Mouse (Mus musculus): ENCODE data around the gene Ndufv1.
"Not testable (repeated sequence)": the region's sequence is repeated elsewhere in the genome, so short reads cannot be mapped to it uniquely, and the experiment has no call there.

Gene Ndufv1

GRCm38 (mm10) chr19:4012432-4013022 lies at the start of gene Ndufv1:
TSS of gene Ndufv1 (minus strand) at chr19:4012806.
- peak; percentile 99 for DNase-seq

- no peak for DNase-seq
Observed at GRCm38 (mm10) chr19:4060899-4061465, 48.4 kb upstream of the Ndufv1 start.

GRCm38 (mm10) chr19:4060044-4060898 lies 47.7 kb upstream of the Ndufv1 start:
- DNase-seq = not testable (repeated sequence)

GRCm38 (mm10) chr19:4059069-4059740 lies 46.6 kb upstream of the Ndufv1 start, which contains the start of gene Gstp3:
TSS of gene Gstp3 (minus strand) at chr19:4059569.
- DNase-seq = no peak

- DNase-seq = no peak
Observed at GRCm38 (mm10) chr19:4058581-4058980, 46.0 kb upstream of the Ndufv1 start.

GRCm38 (mm10) chr19:4057962-4058361 lies 45.4 kb upstream of the Ndufv1 start:
- no peak for DNase-seq

- DNase-seq = no peak
Observed at GRCm38 (mm10) chr19:4057389-4057788, 44.8 kb upstream of the Ndufv1 start.

GRCm38 (mm10) chr19:4056727-4057126 lies 44.1 kb upstream of the Ndufv1 start:
- DNase-seq = no peak

- DNase-seq = no peak
Observed at GRCm38 (mm10) chr19:4055947-4056693, 43.5 kb upstream of the Ndufv1 start.

GRCm38 (mm10) chr19:4055216-4055946 lies 42.8 kb upstream of the Ndufv1 start:
- DNase-seq = no peak

- no peak for DNase-seq
Observed at GRCm38 (mm10) chr19:4054613-4055012, 42.0 kb upstream of the Ndufv1 start.

- DNase-seq = no peak
Observed at GRCm38 (mm10) chr19:4052516-4053030, 40.0 kb upstream of the Ndufv1 start.

GRCm38 (mm10) chr19:4051741-4052515 lies 39.3 kb upstream of the Ndufv1 start:
- peak; percentile 76 for DNase-seq

GRCm38 (mm10) chr19:4051016-4051415 lies 38.4 kb upstream of the Ndufv1 start:
- no peak for DNase-seq

- not testable (repeated sequence) for DNase-seq
Observed at GRCm38 (mm10) chr19:4049069-4049468, 36.5 kb upstream of the Ndufv1 start.

- DNase-seq = peak; percentile 89
Observed at GRCm38 (mm10) chr19:4047859-4048258, 35.3 kb upstream of the Ndufv1 start.

- no peak for DNase-seq
Observed at GRCm38 (mm10) chr19:4046866-4047254, 34.3 kb upstream of the Ndufv1 start.

GRCm38 (mm10) chr19:4045966-4046865 lies 33.6 kb upstream of the Ndufv1 start, which contains the start of gene Gstp2:
TSS of gene Gstp2 (minus strand) at chr19:4046023.
- DNase-seq = peak; percentile 63

GRCm38 (mm10) chr19:4044109-4044508 lies 31.5 kb upstream of the Ndufv1 start:
- DNase-seq = not testable (repeated sequence)

GRCm38 (mm10) chr19:4042124-4042523 lies 29.5 kb upstream of the Ndufv1 start:
- DNase-seq = no peak

Measured in embryo, embryonic 11 days (tissue).